Mouse (Mus musculus) embryonic facial prominence, embryonic 15.5 days (tissue): Measurements from ENCODE around the gene Vmn1r169. TPM values are rescaled to one million over a fixed set of nuclear protein-coding genes. Genes with fewer than 3 reads are reported as not detected.
"Not testable (repeated sequence)": the region's sequence is repeated elsewhere in the genome, so short reads cannot be mapped to it uniquely, and the experiment has no call there.

Experiments
- ATAC-seq: fragments of 200-750 bp; cut with Nextera tagmentation; 2 replicates; pipeline ENCODE4 v1.8.0; 2017; ENCODE audit warnings: low read depth, moderate TSS enrichment; ENCODE audit not compliant: insufficient number of reproducible peaks, low FRiP score, low TSS enrichment
- H3K27ac ChIP-seq: fragments of 300-500 bp; sonication (generic); replicated peaks from 2 replicates; pipeline ENCODE4 v1.5.1; 2015; ENCODE audit warnings: mild to moderate bottlenecking, inconsistent platforms
- H3K27me3 ChIP-seq: fragments of 300-500 bp; sonication (generic); 2 replicates; pipeline ENCODE4 v1.6.1; 2015; ENCODE audit warnings: inconsistent platforms
- H3K36me3 ChIP-seq: fragments of 300-500 bp; sonication (generic); 2 replicates; pipeline ENCODE4 v1.6.1; 2015; ENCODE audit warnings: mild to moderate bottlenecking, inconsistent platforms
- H3K4me1 ChIP-seq: fragments of 300-500 bp; sonication (generic); 2 replicates; pipeline ENCODE4 v1.6.1; 2015; ENCODE audit warnings: inconsistent platforms
- H3K4me2 ChIP-seq: fragments of 300-500 bp; sonication (generic); replicated peaks from 2 replicates; pipeline ENCODE4 v1.6.1; 2015; ENCODE audit warnings: mild to moderate bottlenecking, inconsistent platforms
- H3K4me3 ChIP-seq: fragments of 300-500 bp; sonication (generic); replicated peaks from 2 replicates; pipeline ENCODE4 v1.5.1; 2015; ENCODE audit warnings: mild to moderate bottlenecking, inconsistent platforms
- H3K9ac ChIP-seq: fragments of 300-500 bp; sonication (generic); 2 replicates; pipeline ENCODE4 v1.6.1; 2015; ENCODE audit warnings: inconsistent platforms
- H3K9me3 ChIP-seq: fragments of 300-500 bp; sonication (generic); replicated peaks from 2 replicates; pipeline ENCODE4 v1.6.1; 2016; ENCODE audit warnings: inconsistent platforms
- WGBS: fragments of 180-500 bp; shearing (Covaris S2); methylation state at CpG from one replicate; pipeline ENCODE4 v1.1.7; 2015; 5-methylcytosine and 5-hydroxymethylcytosine counted together
- polyA plus RNA-seq: library from polyadenylated mRNA; unstranded; fragments of >200 nt; fragmentation: Nextera tagmentation; extraction: Ambion mirVana; gene quantifications from 2 replicates; pipeline ENCODE4 v1.2.1, GENCODE M21; 2015

Vmn1r169 gene
- 0.09 TPM in 1 of 2 replicates, not detected in the other for polyA plus RNA-seq

- not testable (repeated sequence) for H3K9ac ChIP-seq, H3K4me2 ChIP-seq, H3K27me3 ChIP-seq, H3K4me3 ChIP-seq, H3K36me3 ChIP-seq, H3K4me1 ChIP-seq, H3K27ac ChIP-seq, H3K9me3 ChIP-seq, ATAC-seq
- WGBS = 72% methylated on average over 1 of the region's 2 CpGs
Measured at GRCm38 (mm10) chr7:23575226-23575625, at the start of gene Vmn1r169. Gene Vmn1r169 (plus strand): TSS chr7:23575526.

DNA sequence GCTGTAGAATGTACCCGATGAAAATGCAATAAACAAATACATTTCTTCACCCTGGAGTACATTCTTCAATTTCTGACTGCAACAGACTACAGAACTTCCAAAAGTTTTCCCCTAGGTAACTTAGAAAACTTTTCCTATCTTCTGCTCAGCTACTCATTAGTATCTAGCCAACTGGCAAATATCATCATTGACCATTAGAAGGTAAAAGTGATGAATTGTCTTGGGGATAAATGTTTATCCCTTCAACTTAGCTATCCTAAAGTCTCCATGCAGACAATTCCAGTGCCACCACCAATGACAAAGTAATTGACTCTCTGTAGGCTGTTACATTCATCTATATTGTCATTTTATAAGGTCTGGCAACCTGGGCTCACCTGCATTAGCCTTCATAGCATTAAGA, 35.9 kb upstream of the Vmn1r169 start, which contains the start of gene Vmn1r168:
Gene Vmn1r168 (plus strand): TSS at position 301 of the 400 bp plus-strand sequence.
- H3K4me1 ChIP-seq, H3K4me3 ChIP-seq, H3K9ac ChIP-seq, ATAC-seq, H3K4me2 ChIP-seq, H3K36me3 ChIP-seq, H3K9me3 ChIP-seq, H3K27me3 ChIP-seq, H3K27ac ChIP-seq: not testable (repeated sequence)
- WGBS = no CpG with 5 or more reads among the region's 1 CpGs

- H3K27me3 ChIP-seq, H3K9ac ChIP-seq, H3K27ac ChIP-seq, H3K4me1 ChIP-seq, H3K4me3 ChIP-seq, ATAC-seq, H3K9me3 ChIP-seq, H3K4me2 ChIP-seq, H3K36me3 ChIP-seq: not testable (repeated sequence)
- 31% methylated on average over 1 of the region's 1 CpGs for WGBS
Measured at GRCm38 (mm10) chr7:23605875-23606274, 30.5 kb downstream of the Vmn1r169 start, which contains the start of gene Vmn1r170. Gene Vmn1r170 (plus strand): TSS chr7:23606175.

Other genes starting within 250 kb of the Vmn1r169 start
- 0.07 TPM in 1 of 2 replicates, not detected in the other for gene Nlrp5, start 189.6 kb upstream of the Vmn1r169 start, polyA plus RNA-seq
- gene Vmn1r167, start 68.3 kb upstream of the Vmn1r169 start, polyA plus RNA-seq = not detected in 2 replicates
- not detected in 2 replicates for gene Vmn1r168, start 35.8 kb upstream of the Vmn1r169 start, polyA plus RNA-seq
- not detected in 2 replicates for gene Vmn1r170, start 30.6 kb downstream of the Vmn1r169 start, polyA plus RNA-seq
- not detected in 2 replicates for gene Vmn1r171, start 55.2 kb downstream of the Vmn1r169 start, polyA plus RNA-seq
- not detected in 2 replicates for gene Vmn1r172, start 82.8 kb downstream of the Vmn1r169 start, polyA plus RNA-seq
- gene Vmn1r173, start 125.2 kb downstream of the Vmn1r169 start, polyA plus RNA-seq = not detected in 2 replicates
- gene Vmn1r174, start 176.7 kb downstream of the Vmn1r169 start, polyA plus RNA-seq = not detected in 2 replicates
- not detected in 2 replicates for gene Vmn1r175, start 235.1 kb downstream of the Vmn1r169 start, polyA plus RNA-seq